Mouse (Mus musculus): Measurements from ENCODE around the gene Tsc22d1. TPM values are rescaled to one million over a fixed set of nuclear protein-coding genes. Genes with fewer than 3 reads are reported as not detected.

Gene Tsc22d1
- polyA plus RNA-seq, 1 experiment from 2014 or later = 894 TPM

GRCm38 (mm10) chr14:76541341-76541740 lies 126.6 kb downstream of the Tsc22d1 start:
- ATAC-seq (ENCODE audit: low FRiP score) (no peak), DNase-seq (ENCODE audit: low spot score) (no peak)
- 81% methylated on average over 2 of the region's 2 CpGs for WGBS
- Histone ChIP-seq H3K9me3 (ENCODE audit: control insufficient read depth, low read length) (no peaks in the 10 kb centered on the region), H3K4me1 (replicated peaks; ENCODE audit: control insufficient read depth, insufficient read depth, low read length) (no peaks in the 10 kb centered on the region), H3K9ac (no peak overlapping the region), H3K27me3 (ENCODE audit: control insufficient read depth, insufficient read depth, low read length) (no peaks in the 10 kb centered on the region), H3K4me3 (replicated peaks; ENCODE audit: low read length) (no peak overlapping the region), H3K27ac (no peak overlapping the region), H3K36me3 (replicated peaks; ENCODE audit: control insufficient read depth, insufficient read depth) (no peaks in the 10 kb centered on the region), H3K4me2 (replicated peaks) (no peak overlapping the region)

GRCm38 (mm10) chr14:76544136-76544535 lies 129.4 kb downstream of the Tsc22d1 start:
- ATAC-seq (ENCODE audit: low FRiP score) = no peak
- no peak for DNase-seq (ENCODE audit: low spot score)
- H3K27me3 ChIP-seq (ENCODE audit: control insufficient read depth, insufficient read depth, low read length) = no peaks in the 10 kb centered on the region
- no peak overlapping the region for H3K27ac ChIP-seq
- no peak overlapping the region for H3K4me2 ChIP-seq (replicated peaks)
- 94% methylated on average over 6 of the region's 6 CpGs for WGBS
- no peak overlapping the region for H3K4me3 ChIP-seq (replicated peaks; ENCODE audit: low read length)
- peaks cover 15% of the 10 kb centered on the region; the same call in 1 of the 2 replicates for H3K36me3 ChIP-seq (replicated peaks; ENCODE audit: control insufficient read depth, insufficient read depth)
- H3K4me1 ChIP-seq (replicated peaks; ENCODE audit: control insufficient read depth, insufficient read depth, low read length) = no peaks in the 10 kb centered on the region
- H3K9ac ChIP-seq = no peak overlapping the region
- H3K9me3 ChIP-seq (ENCODE audit: control insufficient read depth, low read length) = no peaks in the 10 kb centered on the region

GRCm38 (mm10) chr14:76555263-76556030 lies 140.7 kb downstream of the Tsc22d1 start:
- peak; percentile 51 for DNase-seq (ENCODE audit: low spot score)
- H3K27ac ChIP-seq = peak overlapping the region; percentile 86
- H3K4me2 ChIP-seq (replicated peaks) = peak overlapping the region; percentile 87
- H3K36me3 ChIP-seq (replicated peaks; ENCODE audit: control insufficient read depth, insufficient read depth) = no peaks in the 10 kb centered on the region
- no peaks in the 10 kb centered on the region for H3K9me3 ChIP-seq (ENCODE audit: control insufficient read depth, low read length)
- WGBS = 49% methylated on average over 18 of the region's 18 CpGs
- H3K27me3 ChIP-seq (ENCODE audit: control insufficient read depth, insufficient read depth, low read length) = no peaks in the 10 kb centered on the region
- peak; percentile 44; the same call in 1 of the 2 replicates for ATAC-seq (ENCODE audit: low FRiP score)
- peaks cover 20% of the 10 kb centered on the region for H3K4me1 ChIP-seq (replicated peaks; ENCODE audit: control insufficient read depth, insufficient read depth, low read length)
- peak overlapping the region; percentile 67 for H3K4me3 ChIP-seq (replicated peaks; ENCODE audit: low read length)
- peak overlapping the region; percentile 81 for H3K9ac ChIP-seq

GRCm38 (mm10) chr14:76556031-76556851 lies 141.5 kb downstream of the Tsc22d1 start:
- WGBS = 1% methylated on average over 44 of the region's 67 CpGs
- H3K9me3 ChIP-seq (ENCODE audit: control insufficient read depth, low read length) = no peaks in the 10 kb centered on the region
- H3K27me3 ChIP-seq (ENCODE audit: control insufficient read depth, insufficient read depth, low read length) = no peaks in the 10 kb centered on the region
- H3K27ac ChIP-seq = peak overlapping the region; percentile 86
- H3K9ac ChIP-seq = peak overlapping the region; percentile 81
- H3K4me3 ChIP-seq (replicated peaks; ENCODE audit: low read length) = peak overlapping the region; percentile 67
- peak overlapping the region; percentile 87 for H3K4me2 ChIP-seq (replicated peaks)
- DNase-seq (ENCODE audit: low spot score) (peak; percentile 65), ATAC-seq (ENCODE audit: low FRiP score) (peak; percentile 78)
- H3K4me1 ChIP-seq (replicated peaks; ENCODE audit: control insufficient read depth, insufficient read depth, low read length) = peaks cover 20% of the 10 kb centered on the region
- no peaks in the 10 kb centered on the region for H3K36me3 ChIP-seq (replicated peaks; ENCODE audit: control insufficient read depth, insufficient read depth)

GRCm38 (mm10) chr14:76556852-76557208 lies 142.1 kb downstream of the Tsc22d1 start, which contains the start of gene Serp2:
Gene Serp2, minus strand, starts transcription at chr14:76556889.
- Histone ChIP-seq H3K27ac (peak within 1 kb of the TSS; percentile 86), H3K9me3 (ENCODE audit: control insufficient read depth, low read length) (no peaks in the 10 kb centered on the region), H3K36me3 (replicated peaks; ENCODE audit: control insufficient read depth, insufficient read depth) (no peaks in the 10 kb centered on the region), H3K4me2 (replicated peaks) (peak within 1 kb of the TSS; percentile 87), H3K9ac (peak within 1 kb of the TSS; percentile 81), H3K4me1 (replicated peaks; ENCODE audit: control insufficient read depth, insufficient read depth, low read length) (peaks cover 20% of the 10 kb centered on the region), H3K27me3 (ENCODE audit: control insufficient read depth, insufficient read depth, low read length) (no peaks in the 10 kb centered on the region), H3K4me3 (replicated peaks; ENCODE audit: low read length) (peak within 1 kb of the TSS; percentile 67)
- 8% methylated on average over 17 of the region's 17 CpGs for WGBS
- ATAC-seq (ENCODE audit: low FRiP score) (peak; percentile 34; the same call in 1 of the 2 replicates), DNase-seq (ENCODE audit: low spot score) (no peak)

Other genes with a start within 250 kb of the Tsc22d1 start
- 217 and 222 TPM in 2 replicates for gene Serp2, start 141.9 kb downstream of the Tsc22d1 start, polyA plus RNA-seq (2014; fragmentation: Nextera tagmentation; extraction: Ambion mirVana)

Data from hindbrain, embryonic 14.5 days (tissue).